22 mouse cellular contexts compared by ENCODE assay signal in the genomic region with DNA sequence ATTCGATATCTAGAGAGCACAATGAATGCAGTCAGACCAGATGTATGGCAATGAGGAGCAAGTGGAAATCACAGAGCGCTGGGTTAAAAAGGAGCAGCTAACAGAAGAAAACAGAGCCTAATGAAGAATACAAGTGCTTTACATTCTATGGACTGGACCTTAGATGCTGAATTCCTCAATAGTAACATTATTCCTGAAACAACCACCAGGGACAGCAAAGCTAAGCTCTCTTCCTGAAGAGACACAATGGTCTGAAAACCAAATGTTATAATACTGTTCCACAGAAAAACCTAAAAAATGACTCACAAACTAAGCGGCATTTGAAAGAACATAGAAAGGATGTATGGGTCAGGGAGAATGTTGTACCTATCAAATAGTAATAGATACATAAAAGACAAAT.
DNase-seq lines count a peak whose midpoint lies in the region; TF ChIP-seq lines count a peak whose summit lies in the region.
"Had no signal": no experiment of that assay in that cellular context is flagged by ENCODE, and none has a peak within 500 bp of the region (broad histone marks: within the 10 kb centered on the region; RNA-seq: fewer than 3 reads in every experiment).

No protein-coding gene starts in this region.

- DNase-seq in gastrocnemius, adult 2 months: no peak
- DNase-seq in gastrocnemius, postnatal 10 days: no peak
- no peak for DNase-seq in left cerebral cortex, adult 2 months (ENCODE audit: extremely low spot score in 1 of 2, low spot score in 2 of 2)
- DNase-seq in left cerebral cortex, postnatal 10 days (ENCODE audit: extremely low spot score in 1 of 2, low spot score in 2 of 2): no peak
- DNase-seq in CH12.LX (ENCODE audit: extremely low read depth) (peak; percentile 15), R1 (ENCODE audit: low read depth, low spot score) (peak; percentile 8)
- no peak for DNase-seq in Muller cell, postnatal 12 days (ENCODE audit: inconsistent ontology term)
- DNase-seq: adrenal gland, postnatal 36 days; cerebellum, adult 11-12 months; cerebellum, postnatal 25 days; heart, postnatal 14 days; layer of hippocampus, postnatal 36 days; right cerebral cortex, postnatal 14 days; spleen, adult 18-20 months; thymus, postnatal 36 days had no signal

- intact Hi-C loops in gastrocnemius, adult 2 months (cut with DNase I): no loop called here
- intact Hi-C loops in left cerebral cortex, adult 2 months (cut with DNase I): no loop called here
- intact Hi-C loops in left cerebral cortex, postnatal 10 days (cut with DNase I): no loop called here

- H3K79me2 ChIP-seq in CH12.LX (replicated peaks; ENCODE audit: control insufficient read depth, extremely low read depth, insufficient read depth, poor library complexity, severe bottlenecking): no peaks in the 10 kb centered on the region

- dilution Hi-C loops in CH12.LX (cut with MboI; ENCODE audit: extremely low pct_ligation_motif_present, extremely low pct_unique_long_range_greater_than_20kb, low sequenced_read_pairs): no loop called here

- no peak for TF ChIP-seq POLR2A in CH12.LX (IDR thresholded peaks at IDR 0.05; ENCODE audit: low read depth, low read length)

- in situ Hi-C loops in CH12.LX (cut with MboI; ENCODE audit: low pct_ligation_motif_present, low pct_unique_long_range_greater_than_20kb, low sequenced_read_pairs): no loop called here

- peak; percentile 22 for TF ChIP-seq RAD21 in CH12.LX (IDR thresholded peaks at IDR 0.05; ENCODE audit: low read depth, low read length)

- no peak overlapping the region for H3K27ac ChIP-seq in gastrocnemius, adult 2 months
- no peak overlapping the region for H3K27ac ChIP-seq in left cerebral cortex, adult 2 months
- H3K27ac ChIP-seq in CH12.LX (ENCODE audit: insufficient read depth, low read depth): no peak overlapping the region
- H3K27ac ChIP-seq: heart, embryonic 10.5 days; hindbrain, embryonic 14.5 days; intestine, embryonic 15.5 days; liver, embryonic 12.5 days; lung, embryonic 15.5 days had no signal

- H3K9ac ChIP-seq in CH12.LX (ENCODE audit: insufficient read depth, low read depth): no peak overlapping the region
- H3K9ac ChIP-seq: hindbrain, embryonic 14.5 days; intestine, embryonic 15.5 days; liver, embryonic 12.5 days; lung, embryonic 15.5 days had no signal

- no peak overlapping the region for H3K4me3 ChIP-seq in gastrocnemius, adult 2 months
- no peak overlapping the region for H3K4me3 ChIP-seq in left cerebral cortex, adult 2 months
- H3K4me3 ChIP-seq in CH12.LX (replicated peaks in 1 of 3; ENCODE audit: low read depth in 2 of 3, low read length in 2 of 3, poor library complexity in 1 of 3): no peak overlapping the region
- H3K4me3 ChIP-seq: heart, embryonic 10.5 days; intestine, embryonic 15.5 days; liver, embryonic 12.5 days; lung, embryonic 15.5 days; myocyte had no signal

- peak; percentile 7; the same call in 1 of the 2 replicates for TF ChIP-seq CTCF in gastrocnemius, adult 2 months (IDR thresholded peaks at IDR 0.05)
- TF ChIP-seq CTCF in left cerebral cortex, adult 2 months (IDR thresholded peaks at IDR 0.05): peak; percentile 42
- peak in 1 of 2 experiments; percentile 41; a peak in 2 of 4 replicates for TF ChIP-seq CTCF in CH12.LX (conservative IDR thresholded peaks at IDR 0.05 in 1 of 2, IDR thresholded peaks at IDR 0.05 in 1 of 2; ENCODE audit: low read depth in 2 of 2, low read length in 2 of 2)

- H3K27me3 ChIP-seq in CH12.LX (replicated peaks): no peaks in the 10 kb centered on the region
- H3K27me3 ChIP-seq: intestine, embryonic 15.5 days; liver, embryonic 12.5 days; lung, embryonic 15.5 days had no signal

- H3K4me2 ChIP-seq in CH12.LX (ENCODE audit: insufficient read depth, low read depth, poor library complexity, severe bottlenecking): no peak overlapping the region
- H3K4me2 ChIP-seq: hindbrain, embryonic 14.5 days; intestine, embryonic 15.5 days; liver, embryonic 12.5 days; lung, embryonic 15.5 days; midbrain, embryonic 11.5 days had no signal

- TF ChIP-seq EP300 in CH12.LX (IDR thresholded peaks at IDR 0.05; ENCODE audit: low read length): no peak

- no peaks in the 10 kb centered on the region for H3K4me1 ChIP-seq in CH12.LX (ENCODE audit: control insufficient read depth in 1 of 2, insufficient read depth in 2 of 2)
- H3K4me1 ChIP-seq: heart, embryonic 10.5 days; intestine, embryonic 15.5 days; liver, embryonic 12.5 days; lung, embryonic 15.5 days had no signal

- no peaks in the 10 kb centered on the region for H3K36me3 ChIP-seq in CH12.LX (replicated peaks in 1 of 2; ENCODE audit: control insufficient read depth in 1 of 2, insufficient read depth in 1 of 2, low read length in 1 of 2)
- H3K36me3 ChIP-seq: heart, embryonic 10.5 days; intestine, embryonic 15.5 days; liver, embryonic 12.5 days; lung, embryonic 15.5 days had no signal

- no peaks in the 10 kb centered on the region for H3K9me3 ChIP-seq in CH12.LX (replicated peaks; ENCODE audit: low read length)
- H3K9me3 ChIP-seq: heart, embryonic 10.5 days; intestine, embryonic 15.5 days; liver, embryonic 12.5 days; lung, embryonic 15.5 days had no signal

TF ChIP-seq in CH12.LX, 34 proteins besides CTCF, POLR2A, EP300 and RAD21:
- TF ChIP-seq NRF1 (IDR thresholded peaks at IDR 0.05; ENCODE audit: low read depth, low read length) (no peak), MAFK (IDR thresholded peaks at IDR 0.05; ENCODE audit: insufficient replicate concordance, low read length) (no peak), MYC (IDR thresholded peaks at IDR 0.05; ENCODE audit: low read depth, low read length) (no peak), MAZ (IDR thresholded peaks at IDR 0.05; ENCODE audit: low read depth, low read length) (no peak), BHLHE40 (IDR thresholded peaks at IDR 0.05; ENCODE audit: low read depth, low read length) (no peak), ZC3H11A (IDR thresholded peaks at IDR 0.05; ENCODE audit: low read depth, low read length) (no peak), PAX5 (IDR thresholded peaks at IDR 0.05; ENCODE audit: low read length) (no peak), ZKSCAN1 (IDR thresholded peaks at IDR 0.05; ENCODE audit: borderline replicate concordance, low read depth, low read length) (no peak), SMC3 (IDR thresholded peaks at IDR 0.05; ENCODE audit: low read depth, low read length) (no peak), TBP (conservative IDR thresholded peaks at IDR 0.05; ENCODE audit: low read depth, low read length) (no peak), MAX (IDR thresholded peaks at IDR 0.05; ENCODE audit: low read length) (no peak), ELF1 (IDR thresholded peaks at IDR 0.05; ENCODE audit: low read depth, low read length) (no peak), GABPA (IDR thresholded peaks at IDR 0.05; ENCODE audit: insufficient replicate concordance, low read depth, low read length) (no peak), UBTF (IDR thresholded peaks at IDR 0.05; ENCODE audit: low read depth, low read length) (no peak), HCFC1 (IDR thresholded peaks at IDR 0.05; ENCODE audit: low read depth, low read length) (no peak), ZNF384 (IDR thresholded peaks at IDR 0.05; ENCODE audit: low read depth, low read length) (no peak), CHD2 (IDR thresholded peaks at IDR 0.05; ENCODE audit: low read length) (no peak), MEF2A (IDR thresholded peaks at IDR 0.05; ENCODE audit: borderline replicate concordance, low read depth, low read length) (no peak), ZMIZ1 (IDR thresholded peaks at IDR 0.05; ENCODE audit: low read depth, low read length) (no peak), TCF12 (IDR thresholded peaks at IDR 0.05; ENCODE audit: low read depth, low read length) (no peak)

Comparison
In these comparisons a context has a peak if more than half of its experiments do, and no peak if none do; other contexts are left out.
1. DNase-seq: peak in CH12.LX (single experiment) and R1 (single experiment); none in gastrocnemius, adult 2 months (single experiment), gastrocnemius, postnatal 10 days (single experiment), left cerebral cortex, adult 2 months (0 of 2), left cerebral cortex, postnatal 10 days (0 of 2) and Muller cell, postnatal 12 days (single experiment).